12 mouse cellular contexts compared by ENCODE assay signal in the genomic region with DNA sequence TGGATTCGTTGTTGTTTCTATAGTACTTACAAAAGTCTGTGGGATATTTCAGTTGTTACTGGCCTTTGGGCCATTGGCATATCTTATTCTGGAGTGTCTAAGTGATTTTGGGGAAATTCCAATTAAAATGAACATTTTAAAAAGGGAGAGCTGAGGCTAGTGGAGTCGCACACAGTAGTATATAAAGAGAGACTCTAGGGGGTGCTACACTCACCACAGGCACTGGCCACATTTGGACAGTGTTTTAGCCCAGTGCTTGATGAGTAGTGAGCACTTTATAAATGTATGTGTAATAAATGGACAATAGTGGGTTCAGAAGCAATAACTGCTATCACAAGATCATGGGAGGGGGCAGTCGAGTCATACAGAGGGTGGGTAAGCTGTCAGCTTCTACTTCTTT. TPM values are rescaled to one million over a fixed set of nuclear protein-coding genes. Genes with fewer than 3 reads are reported as not detected.
DNase-seq lines count a peak whose midpoint lies in the region; ATAC-seq and TF ChIP-seq lines count a peak whose summit lies in the region.
"Had no signal": no experiment of that assay in that cellular context is flagged by ENCODE, and none has a peak within 500 bp of the region (broad histone marks: within the 10 kb centered on the region; RNA-seq: fewer than 3 reads in every experiment).

No protein-coding gene starts in this region.

- no peak overlapping the region for H3K27ac ChIP-seq in kidney, postnatal 0 days
- H3K27ac ChIP-seq in ES-E14 (ENCODE audit: insufficient read depth, low read depth, low read length, poor library complexity, severe bottlenecking), result no peak overlapping the region
- no peak overlapping the region for H3K27ac ChIP-seq in midbrain, embryonic 16.5 days (ENCODE audit: low read length)
- H3K27ac ChIP-seq: limb, embryonic 15.5 days had no signal

- H3K36me3 ChIP-seq in kidney, postnatal 0 days (ENCODE audit: insufficient read depth, low read length), result no peaks in the 10 kb centered on the region
- no peaks in the 10 kb centered on the region for H3K36me3 ChIP-seq in ES-E14 (ENCODE audit: control insufficient read depth, insufficient read depth, low read length, poor library complexity, severe bottlenecking)
- H3K36me3 ChIP-seq in midbrain, embryonic 16.5 days (ENCODE audit: control insufficient read depth, insufficient read depth, low read length), result no peaks in the 10 kb centered on the region
- H3K36me3 ChIP-seq: G1E; limb, embryonic 15.5 days had no signal

- H3K4me1 ChIP-seq in kidney, postnatal 0 days (replicated peaks; ENCODE audit: insufficient read depth, low read length), result no peaks in the 10 kb centered on the region
- H3K4me1 ChIP-seq in ES-E14 (ENCODE audit: control insufficient read depth in 2 of 2, insufficient read depth in 2 of 2, low read length in 2 of 2, poor library complexity in 1 of 2), result 0 out of 4 replicates have a peak, but pooled peaks cover 0 to 5% of the 10 kb centered on the region in 2 experiments
- peaks cover 11% of the 10 kb centered on the region for H3K4me1 ChIP-seq in midbrain, embryonic 16.5 days (ENCODE audit: control insufficient read depth, insufficient read depth, low read length)

- WGBS in kidney, postnatal 0 days, result 69% methylated on average over 3 of the region's 3 CpGs
- WGBS in midbrain, embryonic 16.5 days, result 56% methylated on average over 3 of the region's 3 CpGs

- H3K9ac ChIP-seq in kidney, postnatal 0 days (ENCODE audit: low read depth, low read length), result no peak overlapping the region
- no peak overlapping the region for H3K9ac ChIP-seq in ES-E14 (ENCODE audit: insufficient read depth, low read depth, low read length, poor library complexity, severe bottlenecking)
- no peak overlapping the region; the same call in 1 of the 2 replicates for H3K9ac ChIP-seq in midbrain, embryonic 16.5 days (ENCODE audit: low read depth, low read length)
- H3K9ac ChIP-seq: limb, embryonic 15.5 days had no signal

- in situ Hi-C loops in ES-E14 (cut with MboI; ENCODE audit: low sequenced_read_pairs in 2 of 2, unreplicated experiment in 2 of 2), result no loop called here

- no peak overlapping the region for H3K4me2 ChIP-seq in kidney, postnatal 0 days (ENCODE audit: low read length)
- H3K4me2 ChIP-seq in midbrain, embryonic 16.5 days (ENCODE audit: low read length), result peak overlapping the region; percentile 50

- no peaks in the 10 kb centered on the region for H3K9me3 ChIP-seq in kidney, postnatal 0 days (replicated peaks; ENCODE audit: low read length)
- no peaks in the 10 kb centered on the region for H3K9me3 ChIP-seq in ES-E14 (ENCODE audit: control insufficient read depth, insufficient read depth, low read depth, low read length)
- H3K9me3 ChIP-seq in midbrain, embryonic 16.5 days (replicated peaks; ENCODE audit: control insufficient read depth, low read length, poor library complexity, severe bottlenecking), result no peaks in the 10 kb centered on the region
- H3K9me3 ChIP-seq: limb, embryonic 15.5 days had no signal

- no peak for ATAC-seq in kidney, postnatal 0 days (replicated peaks; ENCODE audit: low FRiP score, low read depth)
- ATAC-seq in midbrain, embryonic 16.5 days, result no peak
- ATAC-seq in cerebellum, adult (ENCODE audit: insufficient number of reproducible peaks, low FRiP score, low TSS enrichment), result no peak

- peak; percentile 47; the same call in 1 of the 2 replicates for TF ChIP-seq CTCF in kidney, postnatal 0 days (IDR thresholded peaks at IDR 0.05; ENCODE audit: low read depth)

- no peaks in the 10 kb centered on the region for H3K27me3 ChIP-seq in kidney, postnatal 0 days (ENCODE audit: insufficient read depth, low read length)
- H3K27me3 ChIP-seq in midbrain, embryonic 16.5 days (ENCODE audit: control insufficient read depth, insufficient read depth, low read depth, low read length), result no peaks in the 10 kb centered on the region

- no peak for DNase-seq in kidney, postnatal 0 days (ENCODE audit: low spot score)
- DNase-seq in kidney, postnatal 10 days, result no peak
- DNase-seq in ES-E14 (ENCODE audit: low read depth, low spot score) (peak; percentile 9), ZHBTc4 (ENCODE audit: low read depth, low spot score) (peak; percentile 20)
- no peak for DNase-seq in adrenal gland, adult 18-20 months (ENCODE audit: low spot score in 2 of 2)
- DNase-seq: cerebellum, adult 11 months; kidney, adult 11 months; layer of hippocampus, adult 9-11 months had no signal

- no peak overlapping the region for H3K4me3 ChIP-seq in kidney, postnatal 0 days (replicated peaks; ENCODE audit: low read depth, low read length)
- no peak overlapping the region for H3K4me3 ChIP-seq in ES-E14 (ENCODE audit: insufficient read depth in 1 of 2, low read depth in 1 of 2, low read length in 2 of 2, poor library complexity in 1 of 2, severe bottlenecking in 1 of 2)
- peak overlapping the region; percentile 71 for H3K4me3 ChIP-seq in midbrain, embryonic 16.5 days (ENCODE audit: low read depth, low read length)

TF ChIP-seq in ES-E14, 5 proteins besides CTCF, POLR2A, EP300 and RAD21:
- TF ChIP-seq HCFC1 (IDR thresholded peaks at IDR 0.05; ENCODE audit: borderline replicate concordance, insufficient read depth, low read length) (no peak), CHD2 (IDR thresholded peaks at IDR 0.05; ENCODE audit: low read depth, low read length) (no peak), MAFK (IDR thresholded peaks at IDR 0.05; ENCODE audit: insufficient read depth, low read depth, low read length) (no peak), ZNF384 (IDR thresholded peaks at IDR 0.05; ENCODE audit: low read depth, low read length) (no peak)
TF ChIP-seq in ES-E14: peak in this region for 0.

RNA-seq across cellular contexts. Expression of gene Sh3gl3, which starts 2.6 kb away (rescaled TPM):
- 15.2 and 16.4 TPM in 2 replicates for polyA plus RNA-seq in kidney, postnatal 0 days (2015; fragmentation: Nextera tagmentation; extraction: Ambion mirVana)
- total RNA-seq in ES-E14 (2012; rRNA removed), result 8.0 and 11.6 TPM in 2 replicates
- 85.0 and 91.4 TPM in 2 replicates for polyA plus RNA-seq in midbrain, embryonic 16.5 days (2015; fragmentation: Nextera tagmentation; extraction: Ambion mirVana)
- total RNA-seq in adrenal gland, adult 18-20 months (2021), result 1 to 10 TPM; 6.2 to 6.5 TPM
- polyA plus RNA-seq: G1E had no signal

Comparison
In these comparisons a context has a peak if more than half of its experiments do, and no peak if none do; other contexts are left out.
1. DNase-seq: peak in ES-E14 (single experiment) and ZHBTc4 (single experiment); none in kidney, postnatal 0 days (single experiment), kidney, postnatal 10 days (single experiment) and adrenal gland, adult 18-20 months (0 of 2).